Mouse (Mus musculus) ES-Bruce4 (cell line): ENCODE measurements around the gene Smpd4.

Experiments used
- CTCF ChIP-seq: IDR thresholded peaks from one replicate; pipeline ENCODE4 v1.8.1; 2011; ENCODE audit warnings: low read depth, low read length
- EP300 ChIP-seq: IDR thresholded peaks from 2 replicates; pipeline ENCODE4 v1.6.1; 2011; ENCODE audit warnings: low read depth, low read length; ENCODE audit not compliant: insufficient read depth
- POLR2A ChIP-seq: IDR thresholded peaks from one replicate; pipeline ENCODE4 v1.8.1; 2011; ENCODE audit warnings: low read length; ENCODE audit not compliant: insufficient read depth

DNA sequence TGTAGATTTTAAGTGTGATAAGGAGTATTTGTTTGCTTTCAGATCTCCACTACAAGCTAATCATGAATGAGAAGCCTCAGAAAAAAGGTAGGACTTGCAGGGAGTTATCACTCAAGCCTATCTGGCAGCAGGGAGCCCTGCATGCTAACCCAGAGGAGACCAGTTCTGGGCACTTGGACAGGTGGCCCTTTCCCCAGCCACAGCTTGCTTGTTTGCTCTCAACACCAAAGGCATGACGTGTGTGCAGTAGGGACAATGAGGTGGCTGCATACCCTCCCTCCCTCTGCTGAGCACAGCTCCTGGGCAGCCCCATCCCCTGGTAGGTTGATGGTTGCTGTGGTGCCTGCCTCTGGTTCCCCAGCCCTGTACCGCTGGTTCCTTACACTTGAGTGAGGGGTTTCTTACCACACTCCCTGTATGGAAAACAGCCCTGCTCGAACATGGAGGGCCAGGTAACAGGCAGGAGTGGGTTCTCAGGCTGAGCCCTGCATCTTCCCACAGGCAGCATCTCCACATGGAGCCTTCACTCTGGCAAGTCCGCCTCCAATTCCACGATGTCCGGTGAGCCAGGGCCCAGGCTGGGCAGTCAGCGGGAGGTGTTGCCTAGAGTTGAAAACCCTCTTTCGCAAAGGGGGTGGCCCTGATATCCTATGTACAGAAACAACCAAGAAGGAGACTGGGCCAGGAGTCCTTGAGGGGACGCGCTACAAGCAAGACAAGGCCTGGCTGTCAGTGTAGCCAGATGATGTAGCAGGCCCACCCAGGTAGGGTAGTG lies 28.6 kb downstream of the Smpd4 start:
- TF ChIP-seq CTCF (no peak), POLR2A (no peak), EP300 (no peak)
